Mouse (Mus musculus): ENCODE measurements around the gene Fhl1. TPM values are rescaled to one million over a fixed set of nuclear protein-coding genes. Genes with fewer than 3 reads are reported as not detected.

Gene Fhl1
- 156 and 171 TPM in 2 replicates for polyA plus RNA-seq (2014; fragmentation: Nextera tagmentation; extraction: Ambion mirVana)

DNA sequence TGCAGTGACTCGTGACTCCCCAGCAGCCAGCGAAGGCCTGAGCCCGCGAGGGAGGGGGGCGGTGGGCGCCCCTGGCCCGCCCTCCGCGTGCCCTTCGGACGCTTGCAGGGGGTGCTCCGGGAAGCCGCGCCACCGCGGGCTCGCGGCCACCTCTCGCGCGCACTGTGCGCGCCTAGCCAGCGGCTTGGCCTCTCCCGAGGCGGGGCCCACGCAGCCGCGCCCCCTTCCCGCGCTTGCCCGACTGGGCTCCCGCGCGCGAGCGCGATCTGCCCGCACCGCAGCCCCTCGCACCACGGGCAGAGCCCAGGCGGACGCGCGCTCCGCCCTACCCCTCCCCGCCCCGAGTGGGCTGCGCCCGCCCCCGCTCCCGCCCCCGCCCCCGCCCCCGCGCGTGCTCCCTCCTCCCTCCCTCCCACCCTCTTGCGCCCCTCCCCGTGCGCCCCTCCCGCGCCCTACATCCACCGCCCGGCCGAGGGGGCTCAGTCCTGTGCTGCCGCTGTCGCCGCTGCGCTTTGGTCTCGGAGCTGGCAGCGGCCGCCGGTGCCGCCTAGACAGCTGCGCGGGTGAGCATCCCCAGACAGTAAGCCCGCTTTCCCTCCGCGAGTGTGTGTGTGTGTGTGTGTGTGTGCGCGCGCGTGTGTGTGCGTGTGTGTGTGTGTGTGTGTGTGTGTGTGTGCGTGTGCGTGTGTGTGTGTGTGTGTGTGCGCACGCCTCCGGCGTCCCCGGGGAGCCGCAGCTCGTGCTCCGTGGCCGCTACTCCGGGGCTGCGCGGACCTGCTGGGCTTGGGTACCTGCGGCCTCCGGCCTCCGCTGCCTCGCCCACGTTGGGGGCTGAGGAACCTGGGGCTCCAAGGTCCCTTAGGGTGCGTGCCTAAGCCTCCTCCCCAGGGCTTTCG, at the start of gene Fhl1:
Gene Fhl1 (plus strand): TSS at position 482 of the 896 bp plus-strand sequence.
- H3K36me3 ChIP-seq (ENCODE audit: control insufficient read depth, insufficient read depth, low read length) = no peaks in the 10 kb centered on the region
- no peaks in the 10 kb centered on the region for H3K9me3 ChIP-seq (ENCODE audit: control insufficient read depth, low read length)
- 20% methylated on average over 69 of the region's 106 CpGs for WGBS
- no peaks in the 10 kb centered on the region for H3K27me3 ChIP-seq (ENCODE audit: control insufficient read depth, insufficient read depth, low read length)
- DNase-seq (peak; percentile 87), ATAC-seq (ENCODE audit: low FRiP score, low TSS enrichment) (peak; percentile 91)
- peak within 1 kb of the TSS; percentile 52 for H3K4me3 ChIP-seq (replicated peaks; ENCODE audit: low read depth, low read length)
- peak within 1 kb of the TSS; percentile 69 for H3K9ac ChIP-seq (replicated peaks; ENCODE audit: low read length)
- peak within 1 kb of the TSS; percentile 55 for H3K4me2 ChIP-seq (ENCODE audit: low read length)
- no peaks in the 10 kb centered on the region for H3K4me1 ChIP-seq (ENCODE audit: control insufficient read depth, insufficient read depth, low read length)
- peak within 1 kb of the TSS; percentile 87 for H3K27ac ChIP-seq (replicated peaks; ENCODE audit: low read depth, low read length)

DNA sequence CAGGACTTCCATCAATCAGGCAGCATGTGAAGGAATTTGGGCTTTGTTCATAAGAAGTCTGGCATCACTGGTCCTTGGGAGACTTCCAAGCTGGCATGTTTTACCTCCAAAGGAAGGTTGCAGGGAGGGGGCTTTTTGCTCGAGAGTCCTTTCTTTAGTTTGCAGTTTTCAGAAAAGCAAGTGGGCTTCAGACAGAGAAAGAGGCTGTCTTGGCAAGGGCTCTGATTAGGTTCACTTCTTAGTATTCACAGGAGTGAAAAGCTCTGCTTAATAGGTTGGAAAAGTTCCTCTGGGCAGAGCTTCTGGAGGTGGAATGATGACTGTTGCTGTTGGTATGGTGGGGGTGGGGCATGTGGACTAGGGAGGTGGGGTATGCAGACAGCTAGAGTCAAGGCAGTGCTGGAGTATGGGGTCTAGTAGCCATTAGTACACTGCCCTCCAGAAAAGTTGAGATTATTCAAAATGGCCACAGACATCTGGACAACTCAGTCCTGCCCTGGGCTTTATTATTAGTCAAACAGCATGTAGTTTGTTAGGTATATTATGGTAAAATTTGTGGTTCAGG, 49.3 kb upstream of the Fhl1 start:
- Histone ChIP-seq H3K4me2 (ENCODE audit: low read length) (no peak overlapping the region), H3K4me1 (ENCODE audit: control insufficient read depth, insufficient read depth, low read length) (no peaks in the 10 kb centered on the region), H3K9me3 (ENCODE audit: control insufficient read depth, low read length) (no peaks in the 10 kb centered on the region), H3K27ac (replicated peaks; ENCODE audit: low read depth, low read length) (no peak overlapping the region), H3K36me3 (ENCODE audit: control insufficient read depth, insufficient read depth, low read length) (no peaks in the 10 kb centered on the region), H3K9ac (replicated peaks; ENCODE audit: low read length) (no peak overlapping the region), H3K27me3 (ENCODE audit: control insufficient read depth, insufficient read depth, low read length) (no peaks in the 10 kb centered on the region), H3K4me3 (replicated peaks; ENCODE audit: low read depth, low read length) (no peak overlapping the region)
- WGBS = 62% methylated on average over 1 of the region's 1 CpGs
- DNase-seq = peak; percentile 10
- no peak for ATAC-seq (ENCODE audit: low FRiP score, low TSS enrichment)

DNA sequence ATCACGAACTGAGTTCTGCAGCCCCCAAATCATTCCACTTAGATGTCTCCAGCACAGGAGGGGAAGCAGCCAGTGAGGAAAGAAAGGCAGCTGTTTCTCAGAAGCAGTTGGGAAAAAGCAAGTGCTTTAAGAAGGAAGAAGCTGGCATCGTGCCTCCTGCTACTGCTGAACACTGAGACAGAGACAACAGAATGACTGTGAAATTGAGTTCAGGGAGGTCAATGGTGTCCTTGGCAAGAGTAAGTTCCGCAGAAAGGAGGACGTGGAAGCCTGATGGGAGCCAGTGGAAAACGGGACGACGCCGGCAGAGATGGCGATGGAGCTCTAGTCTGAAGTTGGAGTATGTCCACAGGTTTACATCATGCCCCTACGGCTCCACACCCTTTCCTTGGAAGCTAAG, 48.1 kb upstream of the Fhl1 start:
- Histone ChIP-seq H3K9ac (replicated peaks; ENCODE audit: low read length) (no peak overlapping the region), H3K4me1 (ENCODE audit: control insufficient read depth, insufficient read depth, low read length) (no peaks in the 10 kb centered on the region), H3K9me3 (ENCODE audit: control insufficient read depth, low read length) (no peaks in the 10 kb centered on the region), H3K27me3 (ENCODE audit: control insufficient read depth, insufficient read depth, low read length) (no peaks in the 10 kb centered on the region), H3K36me3 (ENCODE audit: control insufficient read depth, insufficient read depth, low read length) (no peaks in the 10 kb centered on the region), H3K4me3 (replicated peaks; ENCODE audit: low read depth, low read length) (no peak overlapping the region), H3K4me2 (ENCODE audit: low read length) (no peak overlapping the region), H3K27ac (replicated peaks; ENCODE audit: low read depth, low read length) (no peak overlapping the region)
- no peak for DNase-seq
- no peak for ATAC-seq (ENCODE audit: low FRiP score, low TSS enrichment)
- 82% methylated on average over 10 of the region's 10 CpGs for WGBS

DNA sequence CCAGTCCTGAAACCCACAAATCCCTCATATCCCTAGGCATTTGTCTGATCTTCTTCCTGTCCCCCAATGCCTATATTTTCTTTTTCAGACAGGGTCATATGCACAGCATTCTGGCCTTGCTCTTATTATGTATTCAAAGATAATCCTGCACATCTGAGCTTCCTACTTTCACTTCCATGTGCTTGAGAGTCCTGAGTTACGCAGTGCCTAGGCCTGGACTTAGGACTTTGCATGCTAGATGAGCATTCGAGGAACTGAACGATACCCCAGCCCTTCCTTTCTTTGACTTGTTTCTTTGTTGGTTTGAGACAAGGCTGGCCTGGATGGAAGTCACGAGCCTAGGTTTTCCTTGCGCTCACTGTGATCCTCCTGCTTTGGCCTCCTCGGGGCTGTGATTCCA, 39.0 kb upstream of the Fhl1 start:
- ATAC-seq (ENCODE audit: low FRiP score, low TSS enrichment) (no peak), DNase-seq (no peak)
- Histone ChIP-seq H3K27ac (replicated peaks; ENCODE audit: low read depth, low read length) (no peak overlapping the region), H3K9me3 (ENCODE audit: control insufficient read depth, low read length) (no peaks in the 10 kb centered on the region), H3K4me1 (ENCODE audit: control insufficient read depth, insufficient read depth, low read length) (no peaks in the 10 kb centered on the region), H3K4me2 (ENCODE audit: low read length) (no peak overlapping the region), H3K36me3 (ENCODE audit: control insufficient read depth, insufficient read depth, low read length) (no peaks in the 10 kb centered on the region), H3K4me3 (replicated peaks; ENCODE audit: low read depth, low read length) (no peak overlapping the region), H3K27me3 (ENCODE audit: control insufficient read depth, insufficient read depth, low read length) (no peaks in the 10 kb centered on the region), H3K9ac (replicated peaks; ENCODE audit: low read length) (no peak overlapping the region)
- WGBS = 85% methylated on average over 6 of the region's 6 CpGs

DNA sequence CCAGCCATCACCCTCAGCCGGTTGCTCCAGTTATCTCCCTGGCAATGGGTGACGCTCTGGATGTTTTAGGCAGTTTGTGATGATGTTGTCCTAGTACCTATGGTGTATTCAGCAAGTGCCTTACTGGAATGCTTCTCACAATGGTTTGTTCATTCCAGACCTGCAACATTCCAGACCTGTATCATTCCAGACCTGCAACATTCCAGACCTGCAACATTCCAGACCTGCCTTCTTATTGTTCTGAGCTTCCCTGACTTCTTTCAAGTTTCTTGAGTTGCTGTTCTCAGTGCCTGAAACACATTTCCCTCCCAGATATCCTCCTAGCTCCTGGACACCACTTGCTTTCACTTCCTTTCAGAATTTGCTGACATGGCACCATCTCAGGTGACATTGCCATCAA, 37.0 kb upstream of the Fhl1 start:
- Histone ChIP-seq H3K9me3 (ENCODE audit: control insufficient read depth, low read length) (no peaks in the 10 kb centered on the region), H3K27ac (replicated peaks; ENCODE audit: low read depth, low read length) (no peak overlapping the region), H3K4me2 (ENCODE audit: low read length) (no peak overlapping the region), H3K36me3 (ENCODE audit: control insufficient read depth, insufficient read depth, low read length) (no peaks in the 10 kb centered on the region), H3K4me3 (replicated peaks; ENCODE audit: low read depth, low read length) (no peak overlapping the region), H3K4me1 (ENCODE audit: control insufficient read depth, insufficient read depth, low read length) (no peaks in the 10 kb centered on the region), H3K27me3 (ENCODE audit: control insufficient read depth, insufficient read depth, low read length) (no peaks in the 10 kb centered on the region), H3K9ac (replicated peaks; ENCODE audit: low read length) (no peak overlapping the region)
- DNase-seq = no peak
- WGBS = 86% methylated on average over 2 of the region's 2 CpGs
- ATAC-seq (ENCODE audit: low FRiP score, low TSS enrichment) = no peak

DNA sequence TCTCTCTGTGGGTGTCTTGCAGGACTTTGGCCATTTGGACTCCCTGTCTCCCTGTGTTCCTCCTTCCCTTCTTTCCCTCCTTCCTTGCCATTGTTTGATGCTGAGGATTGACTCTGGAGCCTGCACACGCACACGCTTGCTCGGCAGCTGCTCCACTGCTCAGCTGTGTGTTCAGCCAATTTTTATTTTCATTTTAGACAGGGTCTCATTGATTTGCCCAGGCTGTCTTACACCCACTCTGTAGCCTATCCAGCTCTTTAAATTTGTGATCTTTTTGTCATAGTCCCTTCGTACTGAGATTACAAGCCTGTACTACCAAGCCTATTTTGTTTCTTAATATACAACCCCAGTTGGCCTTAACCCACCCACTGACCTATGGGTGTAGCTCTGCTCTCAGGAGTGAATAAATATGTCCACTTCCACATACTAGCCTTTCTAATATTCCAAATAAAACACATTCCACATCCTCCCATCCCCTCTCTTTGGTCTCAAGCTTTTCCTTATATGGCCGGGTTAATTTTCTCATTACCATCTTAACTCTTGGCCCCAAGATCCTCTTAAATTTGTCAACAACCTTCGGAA, 34.3 kb upstream of the Fhl1 start:
- no peaks in the 10 kb centered on the region for H3K4me1 ChIP-seq (ENCODE audit: control insufficient read depth, insufficient read depth, low read length)
- H3K9ac ChIP-seq (replicated peaks; ENCODE audit: low read length) = no peak overlapping the region
- H3K9me3 ChIP-seq (ENCODE audit: control insufficient read depth, low read length) = no peaks in the 10 kb centered on the region
- H3K27ac ChIP-seq (replicated peaks; ENCODE audit: low read depth, low read length) = no peak overlapping the region
- WGBS = 79% methylated on average over 6 of the region's 6 CpGs
- H3K4me3 ChIP-seq (replicated peaks; ENCODE audit: low read depth, low read length) = no peak overlapping the region
- no peaks in the 10 kb centered on the region for H3K36me3 ChIP-seq (ENCODE audit: control insufficient read depth, insufficient read depth, low read length)
- H3K4me2 ChIP-seq (ENCODE audit: low read length) = no peak overlapping the region
- no peak for DNase-seq
- H3K27me3 ChIP-seq (ENCODE audit: control insufficient read depth, insufficient read depth, low read length) = no peaks in the 10 kb centered on the region
- ATAC-seq (ENCODE audit: low FRiP score, low TSS enrichment) = no peak

DNA sequence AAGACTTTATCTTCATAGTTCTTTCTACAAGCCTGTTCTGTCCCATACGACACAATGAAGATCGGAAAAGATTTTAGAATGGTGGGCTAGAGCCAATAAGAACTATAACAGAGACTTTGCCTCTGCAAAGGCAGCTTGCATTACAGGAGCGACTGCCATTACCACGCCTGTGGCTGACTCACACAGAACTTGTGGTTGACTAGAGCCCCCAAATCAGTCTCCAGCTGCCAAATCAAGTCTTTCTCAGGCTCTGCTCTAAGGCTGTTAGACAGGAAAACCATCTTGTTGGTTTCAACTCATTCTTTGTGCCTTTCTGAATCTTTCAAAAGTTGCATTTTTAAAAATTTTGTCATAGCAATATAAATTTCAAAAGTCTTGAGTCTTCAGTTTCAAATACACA, 33.7 kb upstream of the Fhl1 start:
- Histone ChIP-seq H3K27me3 (ENCODE audit: control insufficient read depth, insufficient read depth, low read length) (no peaks in the 10 kb centered on the region), H3K4me3 (replicated peaks; ENCODE audit: low read depth, low read length) (no peak overlapping the region), H3K4me2 (ENCODE audit: low read length) (no peak overlapping the region), H3K27ac (replicated peaks; ENCODE audit: low read depth, low read length) (no peak overlapping the region), H3K36me3 (ENCODE audit: control insufficient read depth, insufficient read depth, low read length) (no peaks in the 10 kb centered on the region), H3K9ac (replicated peaks; ENCODE audit: low read length) (no peak overlapping the region), H3K9me3 (ENCODE audit: control insufficient read depth, low read length) (no peaks in the 10 kb centered on the region), H3K4me1 (ENCODE audit: control insufficient read depth, insufficient read depth, low read length) (no peaks in the 10 kb centered on the region)
- no peak for ATAC-seq (ENCODE audit: low FRiP score, low TSS enrichment)
- 86% methylated on average over 4 of the region's 4 CpGs for WGBS
- DNase-seq = no peak

DNA sequence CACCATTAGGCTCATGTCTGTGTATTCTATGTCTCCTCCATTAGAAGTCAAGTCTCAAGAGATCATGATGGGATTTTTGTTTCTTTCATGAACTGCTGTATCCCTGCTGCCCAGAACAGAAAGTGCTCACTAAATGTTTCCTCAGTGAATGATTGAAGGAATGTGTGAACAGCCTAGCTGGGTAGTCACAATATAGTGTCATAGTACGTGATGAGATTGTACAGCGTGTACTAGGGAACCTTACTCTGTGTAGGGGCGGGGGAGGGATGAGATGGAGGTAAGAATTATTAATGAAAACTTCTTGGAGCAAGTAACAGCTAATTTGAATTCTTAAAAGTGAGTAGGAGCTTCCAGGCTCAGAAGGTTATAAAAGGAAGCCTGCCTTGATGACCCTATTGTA, 30.3 kb upstream of the Fhl1 start:
- Histone ChIP-seq H3K4me1 (ENCODE audit: control insufficient read depth, insufficient read depth, low read length) (no peaks in the 10 kb centered on the region), H3K36me3 (ENCODE audit: control insufficient read depth, insufficient read depth, low read length) (no peaks in the 10 kb centered on the region), H3K4me3 (replicated peaks; ENCODE audit: low read depth, low read length) (no peak overlapping the region), H3K27ac (replicated peaks; ENCODE audit: low read depth, low read length) (no peak overlapping the region), H3K9ac (replicated peaks; ENCODE audit: low read length) (no peak overlapping the region), H3K4me2 (ENCODE audit: low read length) (no peak overlapping the region), H3K9me3 (ENCODE audit: control insufficient read depth, low read length) (no peaks in the 10 kb centered on the region), H3K27me3 (ENCODE audit: control insufficient read depth, insufficient read depth, low read length) (no peaks in the 10 kb centered on the region)
- DNase-seq (no peak), ATAC-seq (ENCODE audit: low FRiP score, low TSS enrichment) (no peak)
- WGBS = 89% methylated on average over 3 of the region's 3 CpGs

Data from midbrain, embryonic 14.5 days (tissue).